Mouse (Mus musculus) spleen, adult 2 months (tissue): Measurements from ENCODE around the gene Sh3gl2.

Experiments
- CTCF ChIP-seq: fragments of 200-500 bp; IDR thresholded peaks from 2 replicates; pipeline ENCODE4 v1.5.1; 2011; ENCODE audit warnings: mild to moderate bottlenecking, inconsistent platforms; ENCODE audit not compliant: insufficient read depth, insufficient read length, insufficient replicate concordance; ENCODE audit errors: extremely low read depth
- POLR2A ChIP-seq: fragments of 200-500 bp; IDR thresholded peaks from 2 replicates; pipeline ENCODE4 v1.6.1; 2011; ENCODE audit warnings: low read depth, low read length, inconsistent platforms

- TF ChIP-seq POLR2A (no peak), CTCF (no peak)
Measured at GRCm38 (mm10) chr4:85336356-85336755, 131.4 kb downstream of the Sh3gl2 start.
